Mouse (Mus musculus) gastrocnemius, adult 8-10 months (tissue): ENCODE results near the gene Chd9. TPM values are rescaled to one million over a fixed set of nuclear protein-coding genes. Genes with fewer than 3 reads are reported as not detected.

Source experiments
- DNase-seq, 2 experiments: peaks; one replicate each; pipeline ENCODE4 v3.0.0; 2022; ENCODE audit warnings: low spot score in 2 of 2
- total RNA-seq, 4 experiments: library from RNA; stranded (reverse); gene quantifications; 2 replicates each; pipeline ENCODE4 v1.2.4; 2022

The Chd9 gene
- total RNA-seq, 4 experiments from 2014 or later = 23.6 to 35.7 (median 27.6) TPM

DNA sequence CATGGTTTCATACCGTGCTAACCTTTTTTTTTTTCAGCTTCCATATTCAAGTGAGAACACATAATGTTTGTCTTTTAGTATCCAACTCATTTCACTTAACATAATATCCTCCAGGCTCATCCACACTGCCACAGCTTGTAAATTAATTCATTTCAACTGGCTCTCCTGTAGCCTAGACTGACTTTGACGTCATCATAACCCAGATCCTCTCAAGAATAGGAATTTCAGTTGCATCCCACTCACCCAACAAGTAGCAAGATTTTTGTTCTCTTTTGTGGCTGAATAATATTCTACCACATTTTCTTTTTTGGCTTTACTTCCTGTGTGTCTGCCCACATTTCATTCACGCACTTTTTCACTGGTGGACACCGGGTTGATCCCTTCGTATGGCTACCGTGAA is 9.3 kb downstream of the Chd9 start:
- no peak for DNase-seq

DNA sequence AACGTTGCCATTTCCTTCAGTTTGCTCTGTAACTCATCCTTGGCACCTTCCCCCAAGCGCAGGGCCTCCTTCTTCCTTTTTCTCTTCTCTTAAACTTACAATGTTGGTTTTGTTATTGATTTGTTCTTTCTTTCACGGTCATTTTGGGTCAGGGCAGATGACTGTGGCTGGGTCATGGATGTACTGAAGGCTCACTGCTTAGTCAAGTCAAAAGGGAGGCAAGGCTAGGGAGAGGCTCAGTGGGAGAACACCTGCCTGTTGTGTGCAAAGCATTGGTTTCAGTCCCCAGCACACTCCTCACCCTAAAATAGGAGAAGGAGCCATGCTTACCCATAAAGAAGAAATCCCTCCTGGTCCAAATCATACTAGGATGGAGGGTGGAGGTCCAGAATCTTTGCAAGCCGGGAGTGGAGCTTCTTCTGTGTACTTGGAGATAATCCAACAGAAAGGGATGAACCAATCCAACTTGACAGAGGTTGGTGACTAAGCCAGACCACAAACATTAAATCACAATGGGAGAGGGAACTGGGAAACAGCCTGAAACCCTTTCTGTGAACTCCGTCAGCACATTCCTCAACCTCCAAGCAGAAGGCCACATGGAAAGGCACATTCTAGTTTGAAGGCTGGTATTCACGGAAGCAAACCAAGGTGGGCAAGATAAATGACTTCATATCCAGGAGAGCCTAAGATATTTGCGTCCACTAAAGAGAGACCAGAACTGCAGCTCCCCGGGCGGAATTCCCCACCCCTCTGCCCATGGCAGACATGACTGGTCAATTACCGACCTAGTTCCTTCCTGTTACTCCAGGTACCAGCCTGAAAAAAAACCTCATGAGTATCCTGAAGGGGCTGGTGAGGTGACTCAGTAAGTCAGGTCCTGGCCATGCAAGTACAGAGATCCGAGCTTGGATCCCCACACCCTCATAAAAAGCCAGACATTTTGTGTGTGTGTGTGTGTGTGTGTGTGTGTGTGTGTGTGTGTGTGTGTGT is 11.9 kb downstream of the Chd9 start:
- no peak for DNase-seq

DNA sequence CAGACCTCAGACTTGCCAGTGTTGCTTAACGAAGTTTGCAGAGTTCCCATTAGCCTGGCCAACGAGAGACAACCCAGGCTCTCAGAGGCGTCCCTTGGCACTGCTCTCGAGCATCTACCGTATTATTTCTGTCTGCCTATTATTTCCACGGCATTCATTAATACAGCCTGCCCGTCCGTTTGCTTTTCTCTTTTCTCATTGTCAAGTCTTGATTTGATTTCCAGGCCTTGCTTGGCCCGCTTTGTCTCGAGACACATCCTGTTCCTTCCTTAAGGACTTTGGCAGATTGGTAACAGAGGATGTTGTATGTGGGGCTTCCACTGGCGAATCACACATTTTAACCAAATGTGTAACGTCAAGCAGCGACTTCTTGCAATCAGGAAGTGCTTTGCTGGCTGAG is 13.2 kb downstream of the Chd9 start:
- peak in 1 of 2 experiments; percentile 27 for DNase-seq

DNA sequence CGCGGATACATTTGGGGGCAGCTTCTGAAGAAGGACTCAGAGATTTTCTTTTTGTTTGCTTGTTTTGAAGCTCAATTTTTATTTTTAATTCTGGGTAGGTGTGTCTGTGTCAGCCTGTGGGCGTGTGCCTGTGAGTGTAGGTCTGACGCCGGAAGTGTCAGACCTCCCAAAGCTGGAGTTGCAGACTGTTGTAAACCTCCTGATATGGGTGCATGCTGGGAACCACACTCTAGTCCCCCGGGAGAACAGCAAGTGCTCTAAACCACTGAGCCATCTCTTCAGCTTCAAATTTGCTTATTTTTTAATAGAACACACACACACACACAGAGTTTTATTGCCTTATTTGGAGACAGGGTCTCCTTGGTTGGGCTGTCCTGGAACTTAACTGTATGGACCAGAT is 15.0 kb downstream of the Chd9 start:
- DNase-seq = no peak

DNA sequence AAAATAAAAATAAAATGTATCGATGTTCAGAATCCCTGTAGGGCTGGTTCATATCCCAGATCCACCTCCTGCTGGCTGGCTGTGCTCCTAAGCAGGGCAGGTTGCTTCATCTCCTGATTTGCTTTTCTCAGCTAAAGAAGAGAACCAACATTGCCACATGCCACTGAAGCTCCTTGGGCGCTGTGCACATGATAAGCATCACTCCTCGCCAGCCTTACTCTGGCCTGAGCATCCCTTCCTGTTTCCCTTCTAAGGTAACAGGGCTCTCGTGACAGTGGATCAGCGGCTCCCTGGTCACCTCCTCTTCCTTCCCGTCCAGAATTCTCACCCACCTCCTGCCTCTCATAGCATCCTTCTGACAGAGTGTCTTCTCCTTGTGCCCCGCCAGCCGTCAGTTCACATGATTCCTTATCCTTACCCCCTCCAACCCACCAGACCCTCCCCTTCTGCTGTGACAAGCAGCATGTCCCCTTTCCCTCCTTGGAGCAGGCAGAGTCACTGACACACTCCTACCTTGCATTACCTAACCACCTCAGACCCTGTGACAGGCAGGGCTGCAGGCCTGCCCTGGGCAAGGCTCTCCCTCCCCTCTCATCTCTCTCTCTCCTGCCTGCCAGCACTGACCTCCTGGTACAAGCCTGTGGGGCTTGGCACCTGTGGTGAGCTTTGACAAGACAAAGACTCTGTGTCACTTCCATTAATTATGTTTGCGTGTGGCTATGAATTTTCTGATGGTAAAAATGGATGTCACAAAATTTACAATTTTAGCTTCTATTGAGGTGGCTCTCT is 16.2 kb downstream of the Chd9 start:
- no peak for DNase-seq

DNA sequence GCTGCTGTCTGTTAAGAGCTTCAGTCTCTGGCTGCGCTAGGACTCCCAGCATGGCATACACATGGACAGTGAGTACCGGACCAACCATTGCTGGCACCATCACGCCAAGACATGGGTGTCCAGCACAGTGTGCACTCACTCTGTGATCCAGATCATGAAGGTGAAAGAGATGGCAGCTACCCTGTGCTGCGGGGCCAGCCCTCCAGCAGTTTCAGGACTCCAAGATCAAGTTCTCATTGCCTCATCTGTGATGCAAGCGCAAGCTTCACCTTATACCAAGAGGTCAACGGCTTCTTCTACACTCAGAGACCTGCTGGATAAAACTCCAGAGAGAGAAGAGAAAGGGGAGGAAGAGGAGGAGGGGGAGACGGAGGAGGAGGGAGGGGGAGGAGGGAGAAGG is 19.8 kb downstream of the Chd9 start:
- peak in 1 of 2 experiments; percentile 27 for DNase-seq

DNA sequence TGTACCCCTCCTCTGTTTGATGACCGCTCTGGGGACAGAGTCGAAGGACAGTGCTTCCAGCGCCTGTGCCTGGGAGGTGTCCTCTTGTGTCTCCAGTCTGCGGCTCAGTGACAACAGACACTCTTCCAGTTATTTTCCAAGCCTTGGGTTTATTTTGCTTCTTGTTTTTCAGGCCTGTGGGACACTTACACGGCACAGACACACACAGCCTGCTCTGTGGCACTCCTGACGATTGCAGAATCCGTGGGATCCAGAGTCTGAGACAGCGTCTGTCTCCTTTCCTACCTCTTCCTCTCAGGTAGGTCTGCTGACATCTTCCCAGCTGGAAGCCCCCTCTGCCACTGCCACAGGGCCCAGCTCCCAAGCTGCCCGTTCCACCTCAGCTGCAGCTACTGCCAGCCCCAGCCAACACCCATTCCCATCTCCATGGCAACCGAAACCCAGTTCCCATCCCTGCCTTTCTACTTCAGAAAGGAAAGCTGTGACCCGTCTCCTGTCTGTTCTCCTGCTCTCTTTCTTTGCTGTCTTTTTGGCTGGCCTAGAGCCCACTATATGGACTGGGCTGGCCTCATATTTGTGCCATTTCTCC is 21.4 kb downstream of the Chd9 start:
- no peak for DNase-seq

DNA sequence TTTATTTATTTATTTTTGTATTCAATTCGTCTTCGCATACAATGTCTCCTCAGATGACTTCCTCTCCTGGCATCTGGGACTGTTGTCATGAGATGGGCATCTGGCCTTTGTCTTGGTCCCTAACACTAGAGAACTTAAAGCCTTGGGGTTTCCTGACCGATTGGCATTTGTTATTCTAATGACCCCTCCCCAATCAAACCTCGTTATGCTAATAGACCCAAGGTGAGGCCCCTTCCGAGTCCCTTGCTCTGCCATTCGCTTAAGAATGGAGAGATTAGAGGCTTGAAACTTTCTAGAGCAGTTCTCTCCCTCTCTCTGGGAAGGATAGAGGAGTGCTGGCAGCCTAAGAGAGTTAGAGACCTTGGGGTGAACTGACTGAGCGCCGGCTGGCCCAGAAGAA is 23.4 kb downstream of the Chd9 start:
- no peak for DNase-seq

DNA sequence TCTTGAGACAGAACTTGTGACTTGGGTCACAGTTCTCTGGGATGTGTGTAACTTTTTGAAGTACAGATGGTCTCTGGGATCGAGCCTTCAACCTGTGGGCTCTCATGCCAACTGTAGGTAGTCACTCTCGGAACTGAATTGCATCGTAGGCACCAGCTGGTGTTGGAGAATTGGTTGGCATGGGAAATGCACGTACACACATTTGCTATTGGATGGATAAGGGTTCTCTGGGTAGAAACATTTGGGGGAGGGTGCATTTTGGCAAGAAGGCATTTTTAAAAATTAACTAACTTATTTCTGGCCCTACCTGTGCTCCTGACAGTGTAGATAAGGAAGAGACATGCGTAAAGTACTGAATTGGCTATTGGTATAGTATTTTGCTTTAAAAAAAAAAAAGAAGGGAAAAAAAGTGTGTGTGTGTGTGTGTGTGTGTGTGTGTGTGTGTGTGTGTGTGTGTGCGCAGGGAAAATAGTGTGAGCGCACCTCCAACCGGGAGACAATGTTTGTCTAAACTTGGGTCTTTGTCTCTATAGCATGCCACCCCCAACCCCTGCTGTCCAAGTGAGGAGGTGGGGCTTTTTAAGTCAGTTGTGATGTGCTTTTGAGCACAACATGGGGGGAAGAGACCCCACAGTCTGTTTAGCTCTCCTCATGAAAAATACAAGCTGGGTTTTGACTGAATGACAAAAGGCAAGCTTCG is 26.0 kb downstream of the Chd9 start:
- DNase-seq = no peak

DNA sequence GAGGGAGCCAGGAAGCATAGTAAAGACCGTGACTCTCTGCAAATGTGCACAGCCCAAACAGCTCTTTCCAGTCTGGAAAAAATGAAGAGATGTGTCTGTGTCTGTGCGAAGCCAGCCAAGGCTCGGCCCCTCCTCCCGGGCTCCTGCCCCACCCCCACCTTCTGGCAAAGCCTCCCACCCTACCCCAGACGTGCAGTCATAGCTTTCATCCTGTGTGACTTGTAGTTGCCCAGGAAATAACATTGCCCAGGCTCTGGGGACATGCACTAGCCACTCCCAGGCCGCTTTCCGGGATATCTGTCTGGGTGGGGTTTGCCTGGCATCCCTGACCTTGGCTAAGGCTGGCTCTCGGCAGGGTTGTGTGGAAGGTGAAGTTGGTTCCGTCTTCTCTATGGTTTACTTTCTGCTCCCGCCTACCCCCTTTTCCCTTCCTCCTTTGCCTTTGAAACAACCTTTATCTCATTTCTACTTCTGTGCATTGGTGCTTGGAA is 26.6 kb downstream of the Chd9 start:
- no peak for DNase-seq

DNA sequence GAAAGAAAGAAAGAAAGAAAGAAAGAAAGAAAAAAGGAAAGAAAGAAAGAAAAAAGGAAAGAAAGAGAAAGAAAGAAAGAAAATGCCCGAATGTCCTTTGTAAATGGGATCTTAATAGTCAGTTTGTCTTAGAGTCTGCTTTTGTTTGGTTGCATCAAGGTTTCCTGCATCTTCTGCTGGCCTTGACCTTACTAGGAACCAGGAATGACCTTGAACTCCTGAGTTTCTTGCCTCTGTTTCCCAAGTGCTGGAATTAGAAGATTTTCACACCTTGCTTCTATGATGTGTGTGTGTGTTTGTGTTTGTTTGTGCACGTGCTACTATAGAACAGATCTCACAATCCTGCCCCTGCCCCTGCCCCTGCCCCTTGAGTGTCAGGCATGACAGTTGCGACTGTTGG is 28.0 kb downstream of the Chd9 start:
- DNase-seq = no peak

DNA sequence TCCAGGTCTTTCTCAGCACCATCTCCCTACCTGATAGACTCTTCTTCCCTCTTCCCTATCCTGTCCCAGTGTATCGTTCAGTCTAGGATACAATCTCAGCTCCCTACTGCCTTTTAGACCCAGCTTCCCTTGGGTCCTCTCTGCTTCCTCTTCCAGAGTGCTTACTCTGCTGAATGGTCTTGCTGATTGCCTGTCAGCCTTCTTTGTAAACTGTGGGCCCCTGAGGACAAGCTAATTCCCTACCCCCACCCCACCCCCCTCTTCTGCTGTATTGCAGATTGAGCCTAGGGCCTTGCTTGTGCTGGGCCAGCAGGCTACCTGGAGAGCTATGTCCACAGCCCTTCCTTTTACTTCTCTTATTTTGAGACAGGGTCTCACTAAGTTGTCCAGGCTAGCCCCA is 28.8 kb downstream of the Chd9 start:
- DNase-seq = no peak

DNA sequence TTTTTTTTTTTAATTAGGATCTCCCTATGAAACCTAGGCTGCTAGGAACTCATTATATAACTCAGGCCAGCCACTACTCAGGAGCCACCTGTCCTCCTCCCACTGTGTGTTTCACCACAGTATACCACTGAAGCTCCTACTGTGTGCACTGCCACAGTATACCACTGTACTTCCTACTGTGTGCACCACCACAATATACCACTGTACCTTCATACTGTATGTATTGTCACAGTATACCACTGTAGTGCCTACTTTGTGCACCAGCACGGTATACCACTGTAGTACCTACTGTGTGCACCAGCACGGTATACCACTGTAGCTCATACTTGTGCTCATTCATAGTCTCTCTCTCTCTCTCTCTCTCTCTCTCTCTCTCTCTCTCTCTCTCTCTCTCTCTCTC is 29.9 kb downstream of the Chd9 start:
- DNase-seq = no peak

DNA sequence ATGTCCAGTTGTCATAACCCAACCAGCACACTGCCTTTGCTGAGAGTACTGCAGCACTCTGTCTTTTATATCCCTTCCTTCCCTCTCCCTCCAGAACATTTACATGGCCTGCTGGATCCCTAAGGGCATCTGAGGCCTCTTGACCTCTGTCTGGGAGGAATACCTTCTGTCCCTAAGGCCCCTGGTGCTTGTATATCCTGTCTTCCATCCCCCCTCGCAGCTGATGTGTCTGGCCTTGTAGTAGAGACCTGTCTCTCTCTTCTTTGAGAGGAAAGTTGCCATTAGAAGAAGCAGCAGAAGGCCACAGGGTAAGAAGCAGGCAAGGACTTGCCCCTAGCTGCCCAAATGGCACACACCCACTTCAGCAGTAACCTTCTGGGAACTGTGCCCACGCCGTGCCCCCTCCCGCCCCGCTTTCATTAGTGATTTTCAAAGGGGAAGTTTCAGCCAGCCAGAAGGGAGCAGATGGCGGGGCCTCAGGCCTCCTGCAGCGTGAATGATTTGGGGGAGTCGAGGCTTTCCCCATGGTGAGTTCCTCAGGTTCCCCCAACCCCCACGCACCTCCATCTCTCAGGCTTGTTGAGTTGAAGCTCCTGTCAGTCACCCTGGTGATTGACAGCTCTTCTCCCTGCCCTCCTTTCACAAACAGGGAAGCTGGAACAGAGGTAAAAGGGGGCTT is 33.3 kb downstream of the Chd9 start:
- DNase-seq = no peak

DNA sequence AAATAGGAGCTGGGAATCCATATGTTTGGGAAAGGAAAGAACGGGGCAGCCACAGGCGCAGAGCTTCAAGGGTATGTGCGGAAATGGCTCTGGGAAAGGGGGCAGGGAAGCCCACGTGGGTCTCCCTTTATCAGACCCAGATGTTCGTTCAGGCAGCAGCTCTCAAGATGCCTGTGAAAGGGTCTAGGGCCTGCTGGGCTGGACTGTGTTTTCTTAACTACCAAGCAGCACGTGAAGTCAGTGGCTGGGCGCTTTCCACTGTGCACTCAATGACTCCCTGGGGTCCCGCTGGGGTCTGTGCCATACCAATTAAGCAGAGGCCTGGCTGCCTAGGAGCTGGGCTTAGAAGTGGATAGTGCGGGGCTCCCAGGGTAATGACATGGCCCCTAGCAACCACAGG is 33.9 kb downstream of the Chd9 start:
- peak; percentile 75 to 80 for DNase-seq

DNA sequence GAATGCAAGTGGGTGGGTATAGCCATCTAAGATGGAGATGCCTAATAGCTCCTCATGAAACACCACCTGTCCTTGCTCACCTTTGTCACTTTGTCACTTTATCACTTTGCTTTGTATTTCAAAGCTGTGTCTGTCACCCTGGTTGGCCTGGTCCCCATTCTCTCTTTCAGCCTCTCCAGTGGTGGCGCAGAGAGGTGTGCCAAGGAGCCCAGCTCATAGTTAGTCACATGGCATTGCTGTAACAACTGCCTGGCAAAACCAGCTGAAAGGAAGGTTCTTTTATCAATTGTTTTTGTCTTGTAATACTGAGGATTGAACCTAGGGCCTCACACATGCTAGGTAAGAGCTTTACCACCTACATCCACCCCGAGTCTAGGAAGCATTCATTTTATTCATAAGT is 38.9 kb downstream of the Chd9 start:
- DNase-seq = no peak

DNA sequence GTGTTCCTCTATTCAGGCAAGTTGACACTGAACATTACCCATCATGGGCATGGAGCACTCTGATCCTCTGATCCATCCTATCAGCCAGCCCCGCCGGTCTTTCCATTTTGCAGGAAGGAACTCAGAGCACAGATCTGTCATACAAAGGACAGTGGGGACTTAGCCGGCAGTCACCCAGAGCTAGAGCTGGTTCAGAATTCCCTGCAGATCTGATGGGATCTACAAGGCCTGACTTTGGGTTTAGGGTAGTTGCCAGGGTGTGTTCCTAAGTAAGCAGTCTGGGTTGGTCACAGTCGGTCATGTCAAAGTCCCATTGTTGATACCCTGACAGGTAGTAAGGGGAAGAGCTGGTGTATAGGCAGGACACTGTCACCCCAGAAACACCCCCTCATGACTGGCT is 39.8 kb downstream of the Chd9 start:
- DNase-seq = no peak

DNA sequence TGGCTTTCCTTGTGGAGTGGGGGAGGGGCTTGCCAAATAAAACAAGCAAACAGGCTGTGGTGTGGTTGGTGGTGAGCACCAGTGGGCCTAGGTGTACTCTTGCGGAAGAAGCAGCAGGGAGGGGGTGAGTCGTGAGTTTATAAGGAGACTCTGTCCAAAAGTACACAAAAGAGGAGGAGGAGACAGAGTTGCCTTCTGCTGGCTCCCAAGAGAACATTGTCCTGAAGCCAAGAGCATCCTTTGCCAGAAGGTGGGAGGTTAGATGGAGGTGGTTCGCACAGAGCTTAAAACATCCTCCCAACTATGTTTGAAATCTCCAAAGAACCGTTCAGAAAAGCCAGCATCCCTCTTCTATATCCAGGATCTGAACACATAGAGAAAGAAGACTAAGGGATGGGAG is 40.2 kb downstream of the Chd9 start:
- DNase-seq = no peak

DNA sequence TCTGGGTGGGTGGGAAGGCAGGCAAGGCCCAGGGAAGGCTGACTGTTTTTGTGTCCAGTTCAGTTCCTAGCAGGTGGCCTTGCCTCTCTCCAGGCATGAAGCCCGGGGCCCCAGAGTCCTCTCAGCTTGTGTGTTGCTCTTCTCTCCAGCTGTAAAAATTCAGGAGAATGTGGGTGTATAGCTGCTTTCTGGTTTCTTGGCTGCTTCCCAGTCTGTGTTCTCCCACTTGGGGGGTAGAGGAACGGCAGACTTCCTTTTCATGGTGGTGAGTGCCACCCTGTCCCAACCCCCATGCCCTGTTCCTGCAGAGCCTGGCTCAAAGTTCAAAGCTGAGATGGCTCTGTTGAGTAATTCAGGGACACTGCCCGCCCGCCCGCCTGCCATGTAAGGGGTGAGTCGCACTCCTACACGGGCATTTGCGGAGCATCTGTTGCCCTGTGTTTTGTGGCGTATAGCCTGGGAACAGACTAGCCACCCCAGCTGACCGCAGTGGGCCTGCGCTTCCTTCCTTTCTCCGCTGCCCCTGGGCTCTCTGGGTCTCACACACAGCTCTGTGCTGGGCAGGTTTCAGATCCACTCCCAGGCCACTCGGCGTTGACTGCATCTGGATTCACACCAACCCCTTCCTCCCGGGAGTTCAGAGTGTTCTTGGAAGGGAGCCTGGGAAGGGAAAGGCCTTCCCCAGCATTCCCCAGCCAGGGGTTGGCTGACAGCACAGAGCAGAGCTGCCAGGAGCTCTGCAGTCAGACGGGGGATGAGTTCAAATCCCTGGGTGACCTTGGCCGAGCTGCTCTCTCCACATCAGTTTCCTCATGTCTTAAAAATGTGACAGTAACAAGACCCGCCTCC is 41.1 kb downstream of the Chd9 start:
- peak; percentile 90 to 91 for DNase-seq
